Mouse (Mus musculus): ENCODE results near the gene Wdr45. TPM values are rescaled to one million over a fixed set of nuclear protein-coding genes. Genes with fewer than 3 reads are reported as not detected.
"Not testable (repeated sequence)": the region's sequence is repeated elsewhere in the genome, so short reads cannot be mapped to it uniquely, and the experiment has no call there.

The Wdr45 gene
- polyA plus RNA-seq, 1 experiment = 29.0 TPM

- H3K27ac ChIP-seq (ENCODE audit: insufficient read depth, low read length) = peak overlapping the region; percentile 24; the same call in 1 of the 2 replicates
- TF ChIP-seq POLR2A (IDR thresholded peaks at IDR 0.05; ENCODE audit: low read depth, low read length) = no peak
- TF ChIP-seq CTCF (IDR thresholded peaks at IDR 0.05; ENCODE audit: borderline replicate concordance, insufficient read depth, low read length) = no peak
Measured at GRCm38 (mm10) chrX:7739336-7740081, 25.4 kb downstream of the Wdr45 start.

DNA sequence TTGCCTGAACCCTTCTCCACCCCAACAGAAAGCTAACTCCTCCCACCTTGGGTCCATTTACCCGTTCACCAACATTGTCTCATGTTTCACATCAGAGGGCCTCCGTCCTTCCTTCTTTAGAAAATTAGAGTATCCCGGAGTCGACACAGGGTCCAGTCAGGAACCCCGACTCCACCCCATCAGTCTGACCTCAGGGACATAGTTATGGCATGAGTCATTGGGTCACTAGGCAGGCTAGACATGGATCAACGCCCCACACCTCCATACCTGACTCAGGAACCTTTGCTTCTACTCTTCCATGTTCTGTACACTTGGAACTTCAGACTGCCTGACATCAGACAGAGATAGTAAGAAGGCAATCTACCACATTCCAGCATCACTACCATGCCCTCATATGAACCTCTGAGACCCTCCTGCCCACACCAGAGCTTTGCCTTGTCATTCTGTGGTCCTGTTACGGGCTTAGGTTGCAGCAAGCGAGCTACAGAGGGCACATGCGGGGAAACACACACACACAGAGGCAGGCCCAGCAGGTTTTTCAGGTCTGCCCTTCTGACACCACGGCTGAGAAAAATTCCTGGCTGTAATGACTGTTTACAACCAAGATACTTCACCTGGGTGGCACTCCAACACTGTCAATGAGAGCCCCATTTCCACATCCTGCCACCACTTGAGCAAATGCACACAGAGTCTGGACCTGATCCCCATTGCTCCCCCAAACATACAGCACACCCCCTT is 26.1 kb downstream of the Wdr45 start:
- H3K4me1 ChIP-seq (ENCODE audit: control insufficient read depth, insufficient read depth, low read length) = peaks cover 5% of the 10 kb centered on the region; the same call in 1 of the 2 replicates
- H3K27ac ChIP-seq (ENCODE audit: insufficient read depth, low read length) = 0 out of 2 replicates have a peak overlapping the region, but pooled peaks have one; percentile 24
- TF ChIP-seq POLR2A (IDR thresholded peaks at IDR 0.05; ENCODE audit: low read depth, low read length) (no peak), CTCF (IDR thresholded peaks at IDR 0.05; ENCODE audit: borderline replicate concordance, insufficient read depth, low read length) (no peak)
- H3K4me3 ChIP-seq (ENCODE audit: insufficient read depth, low read length) = no peak overlapping the region

More at GRCm38 (mm10) chrX:7739336-7740081, 25.4 kb downstream of the Wdr45 start:
- Histone ChIP-seq H3K4me1 (ENCODE audit: control insufficient read depth, insufficient read depth, low read length) (peaks cover 5% of the 10 kb centered on the region; the same call in 1 of the 2 replicates), H3K4me3 (ENCODE audit: insufficient read depth, low read length) (no peak overlapping the region)

- H3K4me1 ChIP-seq (ENCODE audit: control insufficient read depth, insufficient read depth, low read length) = peaks cover 5% of the 10 kb centered on the region; the same call in 1 of the 2 replicates
- H3K4me3 ChIP-seq (ENCODE audit: insufficient read depth, low read length) = no peak overlapping the region
- no peak overlapping the region for H3K27ac ChIP-seq (ENCODE audit: insufficient read depth, low read length)
- TF ChIP-seq POLR2A (IDR thresholded peaks at IDR 0.05; ENCODE audit: low read depth, low read length) = no peak
- TF ChIP-seq CTCF (IDR thresholded peaks at IDR 0.05; ENCODE audit: borderline replicate concordance, insufficient read depth, low read length) = no peak
Measured at GRCm38 (mm10) chrX:7741103-7741502, 27.0 kb downstream of the Wdr45 start.

GRCm38 (mm10) chrX:7743470-7743869 is 29.3 kb downstream of the Wdr45 start:
- Histone ChIP-seq H3K4me3 (ENCODE audit: insufficient read depth, low read length) (no peak overlapping the region), H3K27ac (ENCODE audit: insufficient read depth, low read length) (no peak overlapping the region)

GRCm38 (mm10) chrX:7744940-7745339 is 30.8 kb downstream of the Wdr45 start:
- Histone ChIP-seq H3K4me3 (ENCODE audit: insufficient read depth, low read length) (no peak overlapping the region), H3K4me1 (ENCODE audit: control insufficient read depth, insufficient read depth, low read length) (peaks cover 4% of the 10 kb centered on the region; the same call in 1 of the 2 replicates), H3K27ac (ENCODE audit: insufficient read depth, low read length) (no peak overlapping the region)
- TF ChIP-seq CTCF (IDR thresholded peaks at IDR 0.05; ENCODE audit: borderline replicate concordance, insufficient read depth, low read length) = no peak
- no peak for TF ChIP-seq POLR2A (IDR thresholded peaks at IDR 0.05; ENCODE audit: low read depth, low read length)

More at GRCm38 (mm10) chrX:7743470-7743869, 29.3 kb downstream of the Wdr45 start:
- TF ChIP-seq CTCF (IDR thresholded peaks at IDR 0.05; ENCODE audit: borderline replicate concordance, insufficient read depth, low read length) = no peak
- no peak for TF ChIP-seq POLR2A (IDR thresholded peaks at IDR 0.05; ENCODE audit: low read depth, low read length)
- peaks cover 5% of the 10 kb centered on the region; the same call in 1 of the 2 replicates for H3K4me1 ChIP-seq (ENCODE audit: control insufficient read depth, insufficient read depth, low read length)

GRCm38 (mm10) chrX:7745429-7745828 is 31.3 kb downstream of the Wdr45 start:
- H3K4me3 ChIP-seq (ENCODE audit: insufficient read depth, low read length) = no peak overlapping the region
- no peaks in the 10 kb centered on the region for H3K4me1 ChIP-seq (ENCODE audit: control insufficient read depth, insufficient read depth, low read length)
- no peak for TF ChIP-seq POLR2A (IDR thresholded peaks at IDR 0.05; ENCODE audit: low read depth, low read length)
- no peak for TF ChIP-seq CTCF (IDR thresholded peaks at IDR 0.05; ENCODE audit: borderline replicate concordance, insufficient read depth, low read length)
- no peak overlapping the region for H3K27ac ChIP-seq (ENCODE audit: insufficient read depth, low read length)

DNA sequence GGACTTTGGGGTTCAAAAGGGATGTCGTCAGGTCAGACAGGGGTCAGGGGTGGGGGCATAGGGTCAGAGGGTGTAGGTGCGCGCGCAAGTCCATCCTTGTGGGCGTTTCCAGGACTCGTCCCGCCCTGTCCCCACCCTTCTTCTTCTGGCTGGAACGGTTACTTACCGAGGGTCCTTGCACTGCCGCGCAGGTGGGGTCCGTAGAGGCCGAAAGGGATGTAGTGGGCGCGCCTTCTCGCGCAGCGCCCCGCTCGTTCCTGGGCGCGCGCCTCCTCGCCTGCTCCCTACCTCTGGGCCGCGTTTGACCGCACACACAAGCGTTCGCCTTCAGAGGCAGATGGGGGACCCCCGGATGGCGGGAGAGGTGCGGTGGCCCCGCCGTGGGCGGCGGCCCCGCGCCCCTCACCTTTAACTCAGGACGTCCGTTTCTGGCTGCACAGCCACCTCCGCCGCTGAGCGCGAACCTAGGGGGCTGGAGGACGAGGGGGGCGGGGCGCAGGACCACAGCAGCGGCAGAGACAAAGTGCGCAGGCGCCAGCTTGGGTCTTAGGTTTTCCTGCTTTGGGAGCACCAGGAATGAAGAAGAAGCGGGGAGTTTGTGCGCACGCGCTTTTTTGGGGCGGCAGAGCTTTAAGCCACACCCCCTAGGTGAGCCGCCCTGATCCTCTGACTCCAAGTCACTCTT is 36.4 kb downstream of the Wdr45 start, which contains the start of gene Ccdc120:
Gene Ccdc120 (minus strand): TSS at position 474 of the 685 bp plus-strand sequence.
- peak within 1 kb of the TSS; percentile 93 for H3K4me3 ChIP-seq (ENCODE audit: insufficient read depth, low read length)
- no peak within 1 kb of the TSS for H3K27ac ChIP-seq (ENCODE audit: insufficient read depth, low read length)
- no peak for TF ChIP-seq POLR2A (IDR thresholded peaks at IDR 0.05; ENCODE audit: low read depth, low read length)
- no peak for TF ChIP-seq CTCF (IDR thresholded peaks at IDR 0.05; ENCODE audit: borderline replicate concordance, insufficient read depth, low read length)
- H3K4me1 ChIP-seq (ENCODE audit: control insufficient read depth, insufficient read depth, low read length) = no peaks in the 10 kb centered on the region

DNA sequence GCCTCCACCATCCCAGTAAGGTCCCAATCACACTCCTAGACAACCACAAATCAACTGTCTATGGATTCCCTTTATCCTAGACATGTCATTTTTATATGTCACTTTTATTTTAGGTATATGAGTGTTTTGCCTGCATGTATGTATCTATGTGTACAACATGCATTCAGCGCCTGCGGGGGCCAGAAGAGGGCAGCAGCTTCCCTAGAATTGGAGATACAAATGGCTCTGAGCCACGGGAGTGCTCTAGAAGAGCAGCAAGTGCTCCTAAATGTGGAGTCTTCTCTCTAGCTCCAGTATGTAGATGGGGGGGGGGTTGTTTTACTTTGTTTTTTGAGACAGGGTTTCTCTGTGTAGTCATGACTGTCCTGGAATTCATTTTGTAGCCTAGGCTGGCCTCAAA is 39.5 kb downstream of the Wdr45 start:
- H3K4me3 ChIP-seq (ENCODE audit: insufficient read depth, low read length); H3K4me1 ChIP-seq (ENCODE audit: control insufficient read depth, insufficient read depth, low read length); H3K27ac ChIP-seq (ENCODE audit: insufficient read depth, low read length): not testable (repeated sequence)

GRCm38 (mm10) chrX:7762137-7762920 is 48.2 kb downstream of the Wdr45 start, which contains the start of gene Tfe3:
Tfe3 (plus strand) TSS chrX:7762560.
- H3K4me1 ChIP-seq (ENCODE audit: control insufficient read depth, insufficient read depth, low read length) = peaks cover 4% of the 10 kb centered on the region; the same call in 1 of the 2 replicates
- TF ChIP-seq CTCF (IDR thresholded peaks at IDR 0.05; ENCODE audit: borderline replicate concordance, insufficient read depth, low read length) (no peak), POLR2A (IDR thresholded peaks at IDR 0.05; ENCODE audit: low read depth, low read length) (peak; percentile 70)
- H3K27ac ChIP-seq (ENCODE audit: insufficient read depth, low read length) = peak within 1 kb of the TSS; percentile 91
- peak within 1 kb of the TSS; percentile 93 for H3K4me3 ChIP-seq (ENCODE audit: insufficient read depth, low read length)
